Mouse (Mus musculus) frontal cortex, postnatal 14 days (tissue): ENCODE results near the gene Elane.

Source experiments
- DNase-seq, 2 experiments: peaks; one replicate each; pipeline ENCODE4 v3.0.0; 2022; ENCODE audit warnings: low spot score in 2 of 2

The Elane gene

GRCm38 (mm10) chr10:79929967-79930825, 44.1 kb downstream of the Elane start:
- DNase-seq, result no peak

- DNase-seq, result no peak
These were observed 44.8 kb downstream of the Elane start for GRCm38 (mm10) chr10:79930826-79931186.

- DNase-seq, result no peak
These were observed 45.8 kb downstream of the Elane start for GRCm38 (mm10) chr10:79931797-79932196.

GRCm38 (mm10) chr10:79932736-79933135, 46.7 kb downstream of the Elane start:
- no peak for DNase-seq

GRCm38 (mm10) chr10:79933145-79933679, 47.2 kb downstream of the Elane start:
- DNase-seq, result no peak

- DNase-seq, result no peak
These were observed 47.8 kb downstream of the Elane start for GRCm38 (mm10) chr10:79933861-79934260.

GRCm38 (mm10) chr10:79934272-79934721, 48.2 kb downstream of the Elane start:
- DNase-seq, result peak; percentile 60 to 79

- DNase-seq, result no peak
These were observed 48.9 kb downstream of the Elane start for GRCm38 (mm10) chr10:79934794-79935569.

GRCm38 (mm10) chr10:79936284-79936910, 50.4 kb downstream of the Elane start:
- no peak for DNase-seq

GRCm38 (mm10) chr10:79936911-79937441, 50.9 kb downstream of the Elane start:
- DNase-seq, result no peak
